Mouse (Mus musculus): ENCODE data around the gene Ppcdc.

GRCm38 (mm10) chr9:57343752-57344151 lies 96.2 kb downstream of the Ppcdc start:
- no peak for TF ChIP-seq CTCF (IDR thresholded peaks at IDR 0.05; ENCODE audit: low read depth)
- TF ChIP-seq EP300 (IDR thresholded peaks at IDR 0.05; ENCODE audit: low read depth), result no peak
